Mouse (Mus musculus) gastrocnemius, postnatal 36 days (tissue): ENCODE measurements around the gene Pglyrp2. TPM values are rescaled to one million over a fixed set of nuclear protein-coding genes. Genes with fewer than 3 reads are reported as not detected.

Source experiments
- DNase-seq, 2 experiments: peaks; one replicate each; pipeline ENCODE4 v3.0.0; 2022
- intact Hi-C: fragments of 180-260 bp; cut with DNase I; formaldehyde crosslinking; loops from one replicate; pipeline ENCODE4 v1.15.1; 2025
- microRNA-seq, 2 experiments: library from miRNA; unstranded; fragments of <30 nt; microRNA quantifications; one replicate each; pipeline ENCODE4 v1.2.0; 2021
- total RNA-seq, 2 experiments: library from RNA; stranded (reverse); gene quantifications; 2 replicates each; pipeline ENCODE4 v1.2.3; 2021

Gene Pglyrp2
- total RNA-seq, 2 experiments from 2014 or later: 0.08 TPM; not detected in 1

- intact Hi-C loops: loop anchor here (2.0 kb wide), 1 partner anchor 25 kb away; the partner anchor contains the start of gene Wiz
- DNase-seq: no peak
Measured at GRCm38 (mm10) chr17:32363821-32364301, 60.1 kb downstream of the Pglyrp2 start.

- intact Hi-C loops: no loop called here
Measured at GRCm38 (mm10) chr17:32362686-32363085, 61.3 kb downstream of the Pglyrp2 start.

More at GRCm38 (mm10) chr17:32362686-32363085, 61.3 kb downstream of the Pglyrp2 start:
- no peak for DNase-seq

Small RNA genes lying within 50 kb of the gene (microRNA-seq; reads per million reads assigned to microRNA genes)
- 0 reads per million in 2 experiments for gene Gm22201

Other genes starting within 250 kb of the Pglyrp2 start
- under 1 TPM; 0.23 to 0.42 TPM for gene Ephx3, start 234.6 kb downstream of the Pglyrp2 start, total RNA-seq
- 10 to 100 TPM; 37.9 to 38.2 TPM for gene Brd4, start 139.4 kb downstream of the Pglyrp2 start, total RNA-seq
- 10 to 100 TPM; 26.5 to 38.3 TPM for gene Akap8, start 102.9 kb downstream of the Pglyrp2 start, total RNA-seq
- 10 to 100 TPM; 24.9 to 30.0 TPM for gene Akap8l, start 73.6 kb downstream of the Pglyrp2 start, total RNA-seq
- gene Wiz, start 34.7 kb downstream of the Pglyrp2 start, total RNA-seq: 10 to 100 TPM; 11.2 to 11.6 TPM
- 1 to 10 TPM in 1 of 2 experiments, under 1 TPM in 1; 0.76 to 2.0 TPM for gene Rasal3, start 20.6 kb downstream of the Pglyrp2 start, total RNA-seq
- gene Cyp4f39, start 28.6 kb upstream of the Pglyrp2 start, total RNA-seq: 1 to 10 TPM in 1 of 2 experiments, under 1 TPM in 1; 0.72 to 1.5 TPM
- gene Cyp4f17, start 81.9 kb upstream of the Pglyrp2 start, total RNA-seq: 1 to 10 TPM; 1.5 to 3.0 TPM
- 1 to 10 TPM in 1 of 2 experiments, under 1 TPM in 1; 0.96 to 1.6 TPM for gene Cyp4f16, start 112.4 kb upstream of the Pglyrp2 start, total RNA-seq
- not detected for gene Cyp4f37, start 197.1 kb upstream of the Pglyrp2 start, total RNA-seq
- not detected for gene Cyp4f40, start 234.7 kb upstream of the Pglyrp2 start, total RNA-seq